Mouse (Mus musculus): ENCODE results near the gene Gm11992. TPM values are rescaled to one million over a fixed set of nuclear protein-coding genes. Genes with fewer than 3 reads are reported as not detected.
A peak's percentile ranks its signal among the peaks of the same experiment; 100 is the strongest.

Gm11992 gene
- polyA plus RNA-seq, 1 experiment from 2014 or later: 0.35 TPM

GRCm38 (mm10) chr11:9118050-9118420 lies 69.6 kb downstream of the Gm11992 start, which contains the start of gene Upp1:
Upp1 (plus strand) TSS chr11:9118103.
- peaks cover 72% of the 10 kb centered on the region for H3K27me3 ChIP-seq (replicated peaks; ENCODE audit: low read depth, poor library complexity, severe bottlenecking)
- peak within 1 kb of the TSS; percentile 55 for H3K4me3 ChIP-seq
- no peak for DNase-seq (ENCODE audit: low spot score)
- peaks cover 40% of the 10 kb centered on the region for H3K4me1 ChIP-seq
- H3K9me3 ChIP-seq: no peaks in the 10 kb centered on the region
- WGBS: under 1% methylated on average over 7 of the region's 7 CpGs
- H3K27ac ChIP-seq (replicated peaks): no peak within 1 kb of the TSS; the same call in 1 of the 2 replicates
- no peaks in the 10 kb centered on the region for H3K36me3 ChIP-seq (replicated peaks)

DNA sequence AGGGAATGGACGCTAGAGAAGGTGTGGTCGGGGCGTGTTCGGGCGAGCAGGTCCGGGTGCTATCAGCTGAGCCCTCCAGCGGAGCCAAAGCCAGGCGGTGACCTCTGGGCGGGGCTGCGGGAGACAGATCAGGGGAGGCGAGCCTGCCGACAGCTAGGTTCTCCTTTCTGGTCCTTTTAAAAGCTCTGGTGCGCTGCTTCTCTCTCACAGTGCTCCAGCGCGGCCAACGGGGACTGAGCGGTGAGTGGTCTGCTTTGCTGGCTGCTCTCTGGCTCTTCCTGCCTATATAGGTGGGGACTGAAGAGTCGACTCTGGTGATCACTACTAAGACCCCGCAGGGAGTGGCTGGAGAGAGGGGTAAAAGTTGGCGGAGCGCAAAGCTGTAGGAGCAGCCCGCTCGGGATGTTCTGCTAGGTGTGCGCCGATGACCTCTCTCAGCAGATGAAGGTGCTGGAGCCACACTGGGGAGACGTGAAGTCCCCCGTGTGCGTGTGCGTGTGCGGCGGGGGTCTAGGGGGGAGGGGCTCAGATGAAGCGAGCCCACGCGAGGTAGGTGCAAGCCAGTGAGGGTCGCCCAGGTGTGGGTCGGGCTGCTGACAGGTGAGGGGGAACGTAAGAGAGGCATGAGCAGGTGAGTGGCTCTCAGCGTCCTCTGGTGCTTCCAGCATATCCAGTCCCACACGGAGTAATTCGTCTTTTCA lies 70.2 kb downstream of the Gm11992 start:
- peaks cover 72% of the 10 kb centered on the region for H3K27me3 ChIP-seq (replicated peaks; ENCODE audit: low read depth, poor library complexity, severe bottlenecking)
- peak; percentile 56 for DNase-seq (ENCODE audit: low spot score)
- peaks cover 40% of the 10 kb centered on the region for H3K4me1 ChIP-seq
- peak overlapping the region; percentile 55 for H3K4me3 ChIP-seq
- H3K9me3 ChIP-seq: no peaks in the 10 kb centered on the region
- H3K27ac ChIP-seq (replicated peaks): no peak overlapping the region; the same call in 1 of the 2 replicates
- no peaks in the 10 kb centered on the region for H3K36me3 ChIP-seq (replicated peaks)
- 1% methylated on average over 40 of the region's 40 CpGs for WGBS

Other genes starting within 250 kb of the Gm11992 start
- 0.07 and 0.08 TPM in 2 replicates for gene Pkd1l1, start 75.3 kb upstream of the Gm11992 start, polyA plus RNA-seq (2016; fragmentation: Nextera tagmentation; extraction: Ambion mirVana)
- gene Hus1, start 37.4 kb upstream of the Gm11992 start, polyA plus RNA-seq (2016; fragmentation: Nextera tagmentation; extraction: Ambion mirVana): 25.1 and 28.5 TPM in 2 replicates
- not detected in 2 replicates for gene Sun3, start 397 bp downstream of the Gm11992 start, polyA plus RNA-seq (2016; fragmentation: Nextera tagmentation; extraction: Ambion mirVana)
- 3.7 and 8.6 TPM in 2 replicates for gene Upp1, start 69.5 kb downstream of the Gm11992 start, polyA plus RNA-seq (2016; fragmentation: Nextera tagmentation; extraction: Ambion mirVana)
- gene Abca13, start 143.3 kb downstream of the Gm11992 start, polyA plus RNA-seq (2016; fragmentation: Nextera tagmentation; extraction: Ambion mirVana): 0.04 and 0.05 TPM in 2 replicates